Mouse (Mus musculus) lung, postnatal 0 days (tissue): ENCODE measurements around the gene Rbm4.

Source experiments
- CTCF ChIP-seq: IDR thresholded peaks from 2 replicates; pipeline ENCODE4 v1.5.1; 2016; ENCODE audit warnings: antibody characterized with exemption, mild to moderate bottlenecking
- EP300 ChIP-seq: IDR thresholded peaks from 2 replicates; pipeline ENCODE4 v1.6.1; 2016; ENCODE audit warnings: antibody characterized with exemption, mild to moderate bottlenecking, control low read depth

GRCm38 (mm10) chr19:4810746-4811062, 17.0 kb upstream of the Rbm4 start:
- TF ChIP-seq CTCF (no peak), EP300 (no peak)
